Mouse (Mus musculus): Measurements from ENCODE around the gene Atp1a1.

DNA sequence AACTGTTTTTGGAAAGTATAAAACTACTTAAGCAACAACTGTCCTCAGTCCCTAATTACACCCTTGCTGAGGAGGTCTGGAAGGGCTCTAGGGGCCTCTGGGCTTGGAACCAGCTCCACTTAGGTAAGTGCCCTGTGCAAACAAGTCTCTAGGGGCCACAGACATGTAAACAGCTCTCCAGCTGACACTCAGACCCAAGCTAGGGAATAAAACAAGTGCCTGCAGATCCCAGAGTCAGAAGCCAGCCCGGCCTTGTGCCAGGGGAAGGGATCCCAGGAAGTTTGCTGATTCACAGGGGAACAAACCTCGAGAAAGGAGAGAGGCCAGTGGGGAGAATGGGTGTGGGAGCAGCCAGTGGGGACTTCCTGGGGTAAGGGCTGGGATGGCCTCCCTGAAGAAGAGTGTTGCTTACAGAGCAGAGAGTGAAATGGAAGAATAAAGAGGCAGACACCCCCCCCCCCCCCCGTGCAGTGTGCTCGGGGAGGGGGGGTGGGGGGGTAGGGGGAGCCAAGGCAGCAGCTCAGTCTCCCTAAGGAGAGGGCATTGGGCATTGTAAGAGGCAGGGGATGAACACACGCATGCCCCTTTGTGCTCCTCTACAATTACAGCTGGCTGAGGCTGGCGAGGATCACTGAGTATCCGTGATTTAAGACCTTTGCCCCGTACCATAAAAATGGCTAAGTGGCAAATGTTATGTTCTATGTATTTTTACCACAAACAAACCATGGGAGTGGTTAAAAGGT lies 76.2 kb downstream of the Atp1a1 start:
- TF ChIP-seq POLR2A (IDR thresholded peaks at IDR 0.05; ENCODE audit: insufficient read depth, low read depth, low read length) (no peak), CTCF (IDR thresholded peaks at IDR 0.05; ENCODE audit: insufficient read depth, low read depth, low read length) (no peak)
